Mouse (Mus musculus) retina, postnatal 1 day (tissue): ENCODE measurements at regions not wholly inside any gene's neighbourhood (a gene's known extent, or its start where the extent isn't known, plus 50 kb on each side); places are given as distances from the start of the nearest gene placed in this dataset.

Experiments used
- DNase-seq: peaks from one replicate; pipeline ENCODE4 v3.0.0-alpha.2; 2012

DNA sequence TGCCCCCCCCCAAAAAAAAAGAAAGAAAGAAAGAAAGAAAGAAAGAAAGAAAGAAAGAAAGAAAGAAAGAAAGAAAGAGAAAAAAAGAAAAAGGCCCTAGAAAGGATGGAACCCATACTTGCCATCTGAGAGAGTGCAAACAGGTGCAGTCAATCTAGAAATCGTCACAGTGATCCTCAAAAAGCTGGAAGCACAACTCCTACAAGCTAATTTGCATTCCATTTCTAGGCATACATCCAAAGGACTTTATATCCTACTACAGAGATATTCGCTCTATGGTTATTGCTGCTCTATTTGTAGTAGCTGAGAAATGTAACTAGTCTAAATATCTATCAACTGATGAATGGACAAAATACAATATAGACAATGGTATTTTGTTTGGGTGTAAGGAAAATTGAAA lies 410.2 kb upstream of the Ctnnd2 start:
- no peak for DNase-seq

DNA sequence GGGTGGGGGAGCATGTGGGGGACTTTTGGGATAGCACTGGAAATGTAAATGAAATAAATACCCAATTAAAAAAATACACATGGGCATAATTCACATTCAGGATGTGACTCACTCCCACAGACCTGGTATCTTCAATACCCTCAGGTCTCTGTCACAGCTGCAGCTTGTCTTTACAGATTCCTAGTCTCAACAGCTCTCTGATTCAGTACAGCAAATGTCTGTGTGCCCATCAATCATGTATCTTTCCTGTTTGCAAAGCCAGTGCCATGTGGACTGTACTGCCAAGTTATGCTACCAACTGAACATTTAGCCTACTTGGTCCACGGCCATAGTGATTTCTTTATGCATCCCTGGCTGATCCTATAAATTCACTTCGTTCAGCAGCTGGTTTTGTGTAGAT lies 396.0 kb upstream of the Ctnnd2 start:
- DNase-seq = no peak

DNA sequence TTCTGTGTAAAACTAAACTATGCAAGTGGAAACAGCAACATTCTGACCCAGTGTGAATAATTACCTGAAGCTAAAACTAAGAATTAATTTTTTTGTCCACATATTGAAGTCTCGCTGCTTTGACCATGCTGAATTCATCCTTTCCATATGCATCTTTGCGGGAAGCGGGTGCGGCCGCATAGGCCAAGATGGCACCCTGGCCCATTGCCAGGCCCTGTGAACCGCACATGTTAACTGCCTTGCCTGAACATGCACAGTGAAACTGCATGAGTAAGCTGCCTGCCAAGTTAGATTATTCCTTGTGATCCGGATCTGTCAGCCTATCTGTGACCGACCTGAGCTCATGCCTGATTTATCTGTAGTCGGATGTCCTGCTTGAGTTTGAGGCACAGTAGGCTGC lies 373.8 kb upstream of the Ctnnd2 start:
- no peak for DNase-seq

DNA sequence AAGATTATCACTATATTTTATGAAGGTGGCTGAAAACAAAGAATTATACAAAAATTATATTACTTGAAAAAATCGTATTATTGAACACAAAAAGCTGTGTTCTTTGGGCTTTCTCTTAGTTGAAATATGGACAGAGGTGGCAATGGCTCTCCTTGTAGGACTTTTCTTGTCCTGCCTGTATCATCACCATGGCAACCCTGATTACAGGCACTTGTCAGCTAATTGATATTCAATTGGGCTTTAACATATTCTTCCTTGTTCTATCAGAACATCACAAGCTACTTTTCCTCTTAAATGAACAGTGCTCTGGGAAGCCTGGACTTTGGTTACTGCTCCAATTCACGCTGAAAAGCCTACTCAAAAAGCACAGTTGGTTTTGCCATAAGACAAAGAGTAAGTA lies 349.1 kb upstream of the Ctnnd2 start:
- DNase-seq = no peak

DNA sequence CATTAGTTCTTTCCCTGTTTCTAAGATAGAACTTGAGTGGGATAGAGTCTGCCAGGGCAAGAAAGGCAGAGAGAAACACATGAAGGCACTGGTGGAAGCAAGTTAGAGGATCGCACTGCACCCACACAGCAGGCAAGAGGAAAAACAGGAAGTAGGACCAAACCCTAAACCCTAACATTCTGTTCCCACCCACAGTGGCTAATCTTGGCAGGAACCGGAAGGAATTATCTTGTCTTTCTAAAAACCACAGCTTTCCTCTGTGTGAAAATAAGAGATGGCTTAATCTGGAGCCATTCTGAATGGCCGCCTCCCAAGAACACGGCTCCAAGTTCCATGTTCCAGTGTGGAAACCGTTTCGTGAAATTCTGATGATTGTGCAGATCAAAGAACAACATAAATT lies 348.2 kb upstream of the Ctnnd2 start:
- DNase-seq = no peak

DNA sequence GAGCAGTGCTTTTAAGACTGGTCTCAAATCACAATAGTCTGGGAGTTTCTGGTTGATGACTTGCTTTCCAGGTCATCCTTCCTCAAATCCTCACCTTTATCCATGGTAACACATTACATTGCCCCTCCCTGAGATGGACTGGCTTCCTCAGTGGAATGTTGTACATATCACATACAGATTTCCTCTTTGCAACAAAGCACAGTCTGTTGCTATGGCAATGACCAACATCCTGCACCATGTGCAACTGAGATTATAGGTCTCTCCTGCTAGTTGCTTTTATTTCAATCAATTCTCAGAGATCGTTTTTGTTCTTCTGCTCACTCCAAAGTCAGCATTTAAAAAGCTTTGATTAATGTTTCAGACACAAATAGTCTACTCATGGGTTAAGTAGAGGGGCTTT lies 344.3 kb upstream of the Ctnnd2 start:
- DNase-seq = peak; percentile 5

DNA sequence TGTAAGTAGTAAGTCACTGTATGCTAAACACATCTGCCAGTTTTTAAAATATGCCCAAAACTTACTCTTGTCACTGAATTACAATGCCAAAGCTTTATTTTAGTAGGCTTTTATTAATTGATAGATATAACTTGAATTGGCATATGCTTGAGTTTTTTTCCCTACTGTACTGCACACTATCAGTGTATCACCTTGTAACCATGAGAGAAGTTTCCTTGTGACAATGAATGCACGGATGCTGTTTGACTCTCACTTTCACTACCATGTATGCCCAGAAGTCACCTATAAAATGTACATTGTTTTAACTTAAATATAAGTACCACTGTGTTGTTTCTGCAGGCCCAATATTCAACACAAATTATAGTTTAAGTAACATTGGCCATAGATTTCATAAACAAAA lies 343.8 kb upstream of the Ctnnd2 start:
- no peak for DNase-seq
